Mouse (Mus musculus): ENCODE data around the gene Chst4.

DNA sequence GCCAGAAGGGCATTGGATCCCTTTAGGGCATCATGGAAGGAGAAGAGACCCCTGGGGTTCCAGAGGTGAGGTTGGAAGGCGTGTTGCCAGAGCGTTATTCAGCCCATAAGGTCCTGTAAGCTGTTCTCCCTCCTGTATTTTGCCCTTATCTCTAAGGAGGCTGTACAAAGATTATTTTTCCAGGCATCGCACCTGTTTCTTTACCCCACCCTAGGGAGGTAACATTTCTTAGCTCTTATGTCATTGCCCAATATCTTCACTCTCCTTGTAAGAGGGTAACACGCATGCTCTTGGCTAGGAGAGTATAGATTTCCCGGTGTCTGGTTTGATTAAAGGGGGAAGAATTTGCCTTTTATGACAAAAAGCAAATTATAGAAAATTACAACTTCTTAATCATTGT, at the start of gene Chst4:
- no peak for TF ChIP-seq CTCF (conservative IDR thresholded peaks at IDR 0.05; ENCODE audit: low read length)
- no peak for TF ChIP-seq POU5F1 (IDR thresholded peaks at IDR 0.05; ENCODE audit: borderline replicate concordance, low read length)

Data from E14TG2a.4 (cell line).